10 mouse cellular contexts compared by ENCODE assay signal in the genomic region with DNA sequence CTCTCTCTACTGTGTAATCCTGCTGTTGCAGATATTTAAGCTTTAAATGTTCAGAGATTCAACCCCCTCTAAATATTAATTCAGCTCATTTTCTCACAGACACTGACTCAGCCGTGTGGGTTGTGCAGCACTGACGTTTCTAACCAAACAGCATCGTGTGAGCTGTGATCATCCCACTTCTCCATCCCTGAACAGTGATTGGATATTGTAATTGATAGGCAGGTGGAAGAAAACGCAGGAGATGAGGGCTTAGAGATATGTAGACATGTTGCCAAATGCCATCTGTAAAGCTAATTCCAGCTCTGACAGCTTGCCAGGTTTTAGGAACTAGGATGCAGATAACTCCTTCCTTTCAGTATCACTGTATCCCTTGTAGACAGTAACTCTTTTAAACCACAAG. TPM values are rescaled to one million over a fixed set of nuclear protein-coding genes. Genes with fewer than 3 reads are reported as not detected.
DNase-seq lines count a peak whose midpoint lies in the region; TF ChIP-seq lines count a peak whose summit lies in the region.
"Had no signal": no experiment of that assay in that cellular context is flagged by ENCODE, and none has a peak within 500 bp of the region (broad histone marks: within the 10 kb centered on the region; RNA-seq: fewer than 3 reads in every experiment).

No protein-coding gene starts in this region.

- no peaks in the 10 kb centered on the region for H3K9me3 ChIP-seq in heart, embryonic 10.5 days

- 44% methylated on average over 4 of the region's 4 CpGs for WGBS in heart, embryonic 10.5 days
- 28% methylated on average over 4 of the region's 4 CpGs for WGBS in lung, adult 2 months

- H3K36me3 ChIP-seq in heart, embryonic 10.5 days: no peaks in the 10 kb centered on the region

- peak; percentile 26; the same call in 1 of the 2 replicates for TF ChIP-seq POLR2A in cortical plate, adult 2 months (IDR thresholded peaks at IDR 0.05; ENCODE audit: extremely low read depth, insufficient read depth, low read length)
- no peak for TF ChIP-seq POLR2A in lung, adult 2 months (IDR thresholded peaks at IDR 0.05; ENCODE audit: borderline replicate concordance, extremely low read depth, low read depth, low read length)

- DNase-seq in heart, adult 8-10 months (ENCODE audit: low spot score): peak; percentile 31
- DNase-seq in heart, embryonic 10.5 days (ENCODE audit: low spot score): no peak
- DNase-seq in layer of hippocampus, adult 8-10 months (ENCODE audit: low spot score in 2 of 2): peak; percentile 77 to 88
- DNase-seq in retina, postnatal 7 days (ENCODE audit: low read depth, low spot score): peak; percentile 72
- DNase-seq in adrenal gland, postnatal 10 days: no peak
- no peak for DNase-seq in lung, adult 2 months
- no peak for DNase-seq in T-cell, adult 2 months (ENCODE audit: low spot score)

- H3K27ac ChIP-seq in heart, embryonic 10.5 days: no peak overlapping the region
- H3K27ac ChIP-seq in cortical plate, adult 2 months (ENCODE audit: insufficient read depth, low read length): peak overlapping the region; percentile 65; the same call in 1 of the 2 replicates

- H3K4me3 ChIP-seq in heart, embryonic 10.5 days: no peak overlapping the region
- H3K4me3 ChIP-seq in cortical plate, adult 2 months (ENCODE audit: insufficient read depth, low read length): peak overlapping the region; percentile 12; the same call in 1 of the 2 replicates
- H3K4me3 ChIP-seq in lung, adult 2 months (replicated peaks; ENCODE audit: extremely low read depth, low read depth, low read length): no peak overlapping the region

- TF ChIP-seq CTCF in cortical plate, adult 2 months (IDR thresholded peaks at IDR 0.05; ENCODE audit: extremely low read depth, insufficient read depth, low read length): no peak
- no peak for TF ChIP-seq CTCF in lung, adult 2 months (IDR thresholded peaks at IDR 0.05; ENCODE audit: insufficient read depth, low read length)

- H3K27me3 ChIP-seq in heart, embryonic 10.5 days (ENCODE audit: insufficient read depth, poor library complexity, severe bottlenecking): no peaks in the 10 kb centered on the region

- no peaks in the 10 kb centered on the region for H3K4me1 ChIP-seq in heart, embryonic 10.5 days
- no peaks in the 10 kb centered on the region for H3K4me1 ChIP-seq in cortical plate, adult 2 months (ENCODE audit: control insufficient read depth, insufficient read depth, low read length)
- no peaks in the 10 kb centered on the region for H3K4me1 ChIP-seq in lung, adult 2 months (ENCODE audit: control insufficient read depth, insufficient read depth, low read length)

RNA-seq across cellular contexts. Expression of gene Btbd10, which starts 21.9 kb away (rescaled TPM):
- total RNA-seq in heart, adult 8-10 months (2022): 10 to 100 TPM in 2 of 4 experiments, 1 to 10 TPM in 2; 8.7 to 11.3 (median 9.9) TPM
- polyA plus RNA-seq in heart, embryonic 10.5 days (2016; fragmentation: Nextera tagmentation; extraction: Ambion mirVana): 21.6 and 26.9 TPM in 2 replicates
- polyA plus RNA-seq in cortical plate, adult 2 months (2012; rRNA removed): 75.1 and 81.9 TPM in 2 replicates
- total RNA-seq in layer of hippocampus, adult 8-10 months (2022): 10 to 100 TPM; 58.7 to 63.6 (median 62.2) TPM
- total RNA-seq in adrenal gland, postnatal 10 days (2021): 10 to 100 TPM; 15.3 to 17.1 TPM
- 10.4 and 11.7 TPM in 2 replicates for polyA plus RNA-seq in lung, adult 2 months (2012; rRNA removed)

RNA-seq across cellular contexts. Expression of gene Pth, which starts 41.1 kb away (rescaled TPM):
- total RNA-seq in heart, adult 8-10 months (2022): not detected
- not detected in 2 replicates for polyA plus RNA-seq in heart, embryonic 10.5 days (2016; fragmentation: Nextera tagmentation; extraction: Ambion mirVana)
- not detected in 2 replicates for polyA plus RNA-seq in cortical plate, adult 2 months (2012; rRNA removed)
- not detected for total RNA-seq in layer of hippocampus, adult 8-10 months (2022)
- not detected for total RNA-seq in adrenal gland, postnatal 10 days (2021)
- polyA plus RNA-seq in lung, adult 2 months (2012; rRNA removed): not detected in 2 replicates
- total RNA-seq: neutrophil, adult 5-6 weeks had no signal
- polyA plus RNA-seq: limb, embryonic 11.5 days had no signal

Comparison
In these comparisons a context has a peak if more than half of its experiments do, and no peak if none do; other contexts are left out.
1. DNase-seq: peak in heart, adult 8-10 months (single experiment), layer of hippocampus, adult 8-10 months (2 of 2) and retina, postnatal 7 days (single experiment); none in heart, embryonic 10.5 days (single experiment), adrenal gland, postnatal 10 days (single experiment), lung, adult 2 months (single experiment) and T-cell, adult 2 months (single experiment).